Mouse (Mus musculus): ENCODE data around the gene Fev.

DNA sequence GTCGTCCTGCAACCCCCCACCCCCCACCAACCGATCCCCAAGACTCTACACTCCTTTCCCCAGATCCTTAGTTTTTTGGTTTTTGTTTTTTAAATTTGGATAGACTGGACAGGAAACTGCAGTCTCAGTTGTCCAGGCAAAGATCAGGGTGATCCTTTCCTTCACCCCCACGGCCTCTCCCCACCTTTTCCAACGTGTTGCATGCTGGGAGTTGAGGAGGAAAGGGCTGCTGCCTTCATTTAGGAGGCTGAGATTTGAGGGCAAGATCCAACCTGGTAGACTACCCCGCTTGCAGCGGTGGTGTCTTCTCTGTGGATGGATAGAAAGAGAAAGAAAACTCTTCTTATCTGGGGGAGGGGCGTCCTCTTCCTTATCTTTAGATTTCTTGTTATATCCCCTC is 28.4 kb downstream of the Fev start:
- no peak for TF ChIP-seq CTCF (IDR thresholded peaks at IDR 0.05; ENCODE audit: low read depth)
- no peak for TF ChIP-seq EP300 (IDR thresholded peaks at IDR 0.05; ENCODE audit: low read depth)
